Mouse (Mus musculus): ENCODE results near the gene Bpi. TPM values are rescaled to one million over a fixed set of nuclear protein-coding genes. Genes with fewer than 3 reads are reported as not detected.

Bpi gene
- polyA plus RNA-seq, 1 experiment from 2014 or later = not detected

DNA sequence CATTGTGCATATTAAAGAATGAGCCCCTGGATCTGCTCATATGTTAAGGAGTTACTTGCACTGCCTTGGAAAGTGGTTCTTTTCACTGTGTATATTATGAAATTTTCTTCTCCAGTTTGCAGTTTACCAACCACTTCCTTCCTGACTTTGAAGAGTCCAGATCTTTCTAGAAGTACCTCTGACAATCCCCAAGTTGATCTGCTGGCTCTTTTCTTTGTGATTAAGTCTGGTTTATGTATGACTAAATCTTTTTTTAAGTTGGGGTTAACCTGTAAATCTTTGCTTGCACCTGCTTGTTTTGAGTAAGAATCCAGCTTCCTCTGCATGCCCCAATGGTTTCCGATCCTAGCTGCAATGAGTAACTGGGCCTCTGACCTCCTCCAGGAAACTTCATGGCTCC lies 55.2 kb downstream of the Bpi start:
- WGBS = 79% methylated on average over 1 of the region's 1 CpGs
- Histone ChIP-seq H3K36me3 (no peaks in the 10 kb centered on the region), H3K9me3 (replicated peaks) (no peaks in the 10 kb centered on the region), H3K4me1 (no peaks in the 10 kb centered on the region), H3K27me3 (ENCODE audit: low read depth, poor library complexity, severe bottlenecking) (no peaks in the 10 kb centered on the region), H3K4me3 (no peak overlapping the region), H3K27ac (no peak overlapping the region)
- no peak for DNase-seq (ENCODE audit: low spot score)

DNA sequence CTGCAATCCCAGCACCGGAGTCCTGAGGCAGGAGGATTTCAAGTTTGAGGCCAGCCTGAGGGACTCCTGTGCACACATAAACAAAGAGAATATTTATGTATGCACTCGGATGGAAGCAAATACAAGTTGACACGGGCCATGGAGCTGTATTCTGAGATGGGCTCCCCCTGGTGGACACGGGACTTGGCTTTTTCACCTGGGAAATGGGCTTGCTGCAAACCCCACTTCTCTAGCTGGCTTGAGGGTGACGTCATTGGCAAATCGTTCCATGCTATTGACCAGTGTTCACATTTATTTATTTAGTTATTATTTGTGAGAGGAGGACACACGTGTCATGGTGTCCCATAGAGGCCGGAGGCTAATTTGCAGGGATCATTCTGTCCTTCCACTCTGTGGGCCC lies 58.5 kb downstream of the Bpi start:
- H3K27me3 ChIP-seq (ENCODE audit: low read depth, poor library complexity, severe bottlenecking) = no peaks in the 10 kb centered on the region
- WGBS = 71% methylated on average over 8 of the region's 8 CpGs
- H3K36me3 ChIP-seq = no peaks in the 10 kb centered on the region
- H3K27ac ChIP-seq = no peak overlapping the region
- no peaks in the 10 kb centered on the region for H3K4me1 ChIP-seq
- no peak overlapping the region for H3K4me3 ChIP-seq
- no peaks in the 10 kb centered on the region for H3K9me3 ChIP-seq (replicated peaks)
- DNase-seq (ENCODE audit: low spot score) = no peak

DNA sequence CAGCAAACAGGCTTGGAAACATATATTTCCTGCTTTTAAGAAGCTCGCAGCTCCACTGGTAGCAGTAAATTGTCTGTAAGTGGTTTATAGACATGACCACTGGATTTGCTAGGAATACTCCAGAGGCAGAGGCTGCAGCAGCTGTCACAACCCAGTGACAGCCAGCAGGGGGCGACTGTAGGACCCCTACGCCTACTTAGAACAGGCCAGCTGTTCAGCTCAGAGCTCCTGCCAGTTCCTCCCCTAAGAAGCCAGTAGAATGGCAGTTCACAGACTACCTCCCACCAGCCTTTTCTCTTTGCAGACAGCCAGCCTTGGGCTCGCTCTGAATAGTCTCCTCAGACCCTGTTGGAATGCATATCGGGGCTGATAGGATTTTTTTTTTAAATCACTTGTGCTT lies 59.1 kb downstream of the Bpi start:
- Histone ChIP-seq H3K27ac (no peak overlapping the region), H3K9me3 (replicated peaks) (no peaks in the 10 kb centered on the region), H3K36me3 (no peaks in the 10 kb centered on the region), H3K4me1 (no peaks in the 10 kb centered on the region), H3K4me3 (no peak overlapping the region), H3K27me3 (ENCODE audit: low read depth, poor library complexity, severe bottlenecking) (no peaks in the 10 kb centered on the region)
- peak; percentile 80 for DNase-seq (ENCODE audit: low spot score)
- 20% methylated on average over 5 of the region's 5 CpGs for WGBS

DNA sequence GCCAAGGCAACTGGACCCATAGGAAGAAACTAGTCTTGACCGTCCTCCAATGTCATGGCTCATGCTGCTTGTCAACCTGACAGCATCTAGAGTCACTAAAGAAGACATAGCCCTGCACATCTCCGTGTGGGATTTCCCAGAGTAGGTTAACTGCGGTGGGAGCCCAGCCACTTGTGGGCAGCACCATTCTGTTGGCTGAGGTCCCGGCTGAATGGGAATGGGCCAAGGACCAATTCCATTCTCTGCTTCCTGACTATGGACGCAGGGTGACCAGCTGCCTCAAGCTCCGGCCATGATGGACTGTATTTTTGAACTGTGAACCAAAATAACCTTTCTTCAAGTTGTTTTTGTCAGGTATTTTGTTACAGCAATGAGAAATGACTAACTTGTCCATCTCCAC lies 63.7 kb downstream of the Bpi start:
- DNase-seq (ENCODE audit: low spot score) = no peak
- H3K4me1 ChIP-seq = no peaks in the 10 kb centered on the region
- H3K4me3 ChIP-seq = no peak overlapping the region
- no peaks in the 10 kb centered on the region for H3K36me3 ChIP-seq
- H3K27ac ChIP-seq = no peak overlapping the region
- H3K9me3 ChIP-seq (replicated peaks) = no peaks in the 10 kb centered on the region
- 93% methylated on average over 6 of the region's 6 CpGs for WGBS
- H3K27me3 ChIP-seq (ENCODE audit: low read depth, poor library complexity, severe bottlenecking) = no peaks in the 10 kb centered on the region

DNA sequence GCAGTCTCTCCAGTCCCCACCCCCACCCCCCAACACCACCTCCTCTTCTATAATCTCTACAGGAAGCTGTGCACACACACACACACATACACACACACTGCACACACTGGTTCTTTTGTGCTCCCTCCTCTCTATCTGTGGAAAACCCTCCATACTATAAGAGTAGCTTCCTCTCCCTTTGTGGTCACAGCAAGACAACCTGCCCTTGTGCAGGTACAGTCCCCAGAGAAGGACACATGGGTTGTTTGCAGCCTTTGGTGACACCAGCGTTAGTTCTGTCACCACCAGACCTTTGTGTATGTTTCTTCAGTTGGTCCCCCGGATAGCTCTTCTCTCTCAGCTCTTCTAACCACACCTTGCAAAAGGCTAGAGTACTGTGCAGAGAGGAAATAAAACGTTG lies 65.0 kb downstream of the Bpi start:
- no peaks in the 10 kb centered on the region for H3K36me3 ChIP-seq
- no peaks in the 10 kb centered on the region for H3K27me3 ChIP-seq (ENCODE audit: low read depth, poor library complexity, severe bottlenecking)
- 77% methylated on average over 3 of the region's 3 CpGs for WGBS
- DNase-seq (ENCODE audit: low spot score) = no peak
- no peaks in the 10 kb centered on the region for H3K4me1 ChIP-seq
- no peak overlapping the region for H3K27ac ChIP-seq
- H3K9me3 ChIP-seq (replicated peaks) = no peaks in the 10 kb centered on the region
- H3K4me3 ChIP-seq = no peak overlapping the region

DNA sequence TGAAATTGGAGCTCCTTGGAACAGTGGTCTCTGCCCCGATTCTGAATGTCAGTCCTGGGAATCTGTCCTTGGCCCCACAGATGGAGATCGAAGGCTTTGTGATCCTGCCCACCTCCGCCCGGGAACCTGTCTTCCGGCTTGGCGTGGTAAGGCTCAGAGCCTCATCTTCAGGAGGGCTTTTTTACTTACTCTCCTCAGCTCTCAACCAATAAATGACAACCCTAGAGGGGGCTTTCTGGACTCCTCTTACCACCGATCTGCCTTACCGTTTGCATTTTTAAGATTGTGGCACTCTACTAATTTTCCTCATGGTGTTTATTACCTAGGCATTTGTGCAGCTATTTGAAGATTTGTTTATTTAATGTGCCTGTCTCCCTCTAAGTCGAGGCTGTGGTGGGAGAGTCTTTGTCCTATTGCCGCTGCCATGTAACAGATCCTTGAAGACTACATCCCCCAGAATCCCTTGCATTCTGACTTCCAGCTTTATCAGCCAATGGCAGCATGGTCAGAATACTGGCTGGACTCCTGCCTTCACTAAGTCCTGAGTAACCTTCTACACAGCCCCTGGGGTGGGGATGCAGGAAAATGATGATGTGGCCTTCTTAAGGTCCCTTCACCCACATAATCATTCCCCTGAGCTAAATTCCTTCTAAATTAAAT lies 66.8 kb downstream of the Bpi start:
- no peaks in the 10 kb centered on the region for H3K4me1 ChIP-seq
- no peaks in the 10 kb centered on the region for H3K27me3 ChIP-seq (ENCODE audit: low read depth, poor library complexity, severe bottlenecking)
- no peak for DNase-seq (ENCODE audit: low spot score)
- H3K4me3 ChIP-seq = 0 out of 2 replicates have a peak overlapping the region, but pooled peaks have one; percentile 12
- no peaks in the 10 kb centered on the region for H3K36me3 ChIP-seq
- WGBS = 56% methylated on average over 10 of the region's 10 CpGs
- H3K9me3 ChIP-seq (replicated peaks) = no peaks in the 10 kb centered on the region
- peak overlapping the region; percentile 56; the same call in 1 of the 2 replicates for H3K27ac ChIP-seq

DNA sequence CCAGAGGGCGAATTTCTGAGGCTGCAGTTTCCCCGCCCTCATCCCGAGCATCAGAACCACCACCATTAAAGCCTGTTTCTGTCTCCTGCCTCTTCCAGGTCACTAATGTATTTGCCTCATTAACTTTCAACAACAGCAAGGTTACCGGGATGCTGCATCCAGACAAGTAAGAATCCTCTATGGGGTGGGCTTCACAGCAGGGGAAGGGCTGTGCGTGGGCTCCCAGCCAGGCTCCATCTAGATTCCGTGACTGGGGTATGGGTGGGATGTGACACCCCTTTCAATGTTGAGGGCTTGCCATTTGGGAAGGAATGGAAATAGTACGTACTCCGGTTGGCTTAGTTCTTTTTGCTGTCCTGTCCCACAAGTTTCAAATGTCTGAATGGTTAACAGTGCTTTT lies 67.7 kb downstream of the Bpi start:
- Histone ChIP-seq H3K4me3 (no peak overlapping the region), H3K9me3 (replicated peaks) (no peaks in the 10 kb centered on the region), H3K27ac (no peak overlapping the region), H3K36me3 (no peaks in the 10 kb centered on the region), H3K4me1 (no peaks in the 10 kb centered on the region), H3K27me3 (ENCODE audit: low read depth, poor library complexity, severe bottlenecking) (no peaks in the 10 kb centered on the region)
- no peak for DNase-seq (ENCODE audit: low spot score)
- 91% methylated on average over 8 of the region's 8 CpGs for WGBS

Small RNA genes lying within 50 kb of the gene (microRNA-seq; reads per million reads assigned to microRNA genes)
- gene Mir7685 = not detected

Other genes starting within 250 kb of the Bpi start
- gene Tti1, start 229.7 kb upstream of the Bpi start, polyA plus RNA-seq (2016; fragmentation: Nextera tagmentation; extraction: Ambion mirVana) = 34.3 and 41.2 TPM in 2 replicates
- gene Rprd1b, start 229.6 kb upstream of the Bpi start, polyA plus RNA-seq (2016; fragmentation: Nextera tagmentation; extraction: Ambion mirVana) = 54.8 and 64.4 TPM in 2 replicates
- 3.7 and 5.5 TPM in 2 replicates for gene Tgm2, start 111.7 kb upstream of the Bpi start, polyA plus RNA-seq (2016; fragmentation: Nextera tagmentation; extraction: Ambion mirVana)
- 1.2 and 3.3 TPM in 2 replicates for gene D630003M21Rik, start 28.9 kb upstream of the Bpi start, polyA plus RNA-seq (2016; fragmentation: Nextera tagmentation; extraction: Ambion mirVana)
- 1.9 and 3.9 TPM in 2 replicates for gene Lbp, start 48.4 kb downstream of the Bpi start, polyA plus RNA-seq (2016; fragmentation: Nextera tagmentation; extraction: Ambion mirVana)
- 7.0 TPM in 2 replicates for gene Snhg11, start 117.5 kb downstream of the Bpi start, polyA plus RNA-seq (2016; fragmentation: Nextera tagmentation; extraction: Ambion mirVana)
- gene Ralgapb, start 151.8 kb downstream of the Bpi start, polyA plus RNA-seq (2016; fragmentation: Nextera tagmentation; extraction: Ambion mirVana) = 10.7 and 12.6 TPM in 2 replicates
- 0.35 TPM in 1 of 2 replicates, not detected in the other for gene Adig, start 244.5 kb downstream of the Bpi start, polyA plus RNA-seq (2016; fragmentation: Nextera tagmentation; extraction: Ambion mirVana)